Mouse (Mus musculus) embryonic fibroblast, embryonic 13.5 days (primary cell): ENCODE measurements around the gene Ccin.

Source experiments
- CTCF ChIP-seq: IDR thresholded peaks from 2 replicates; pipeline ENCODE4 v1.5.1; 2011; ENCODE audit warnings: mild to moderate bottlenecking, control low read depth, low read length, moderate library complexity, borderline replicate concordance; ENCODE audit not compliant: insufficient read depth
- POLR2A ChIP-seq: IDR thresholded peaks from 2 replicates; pipeline ENCODE4 v1.6.1; 2011; ENCODE audit warnings: low read depth, mild to moderate bottlenecking, control low read depth, low read length, moderate library complexity

- TF ChIP-seq CTCF, result no peak
- TF ChIP-seq POLR2A, result no peak
These were observed 8.2 kb upstream of the Ccin start for GRCm38 (mm10) chr4:43974914-43975616.
